Mouse (Mus musculus) lung, postnatal 36 days (tissue): ENCODE data around the gene Chuk.
"Not testable (repeated sequence)": the region's sequence is repeated elsewhere in the genome, so short reads cannot be mapped to it uniquely, and the experiment has no call there.

Experiments
- DNase-seq: peaks from one replicate; pipeline ENCODE4 v3.0.0; 2022; ENCODE audit warnings: mixed read lengths

Gene Chuk

DNA sequence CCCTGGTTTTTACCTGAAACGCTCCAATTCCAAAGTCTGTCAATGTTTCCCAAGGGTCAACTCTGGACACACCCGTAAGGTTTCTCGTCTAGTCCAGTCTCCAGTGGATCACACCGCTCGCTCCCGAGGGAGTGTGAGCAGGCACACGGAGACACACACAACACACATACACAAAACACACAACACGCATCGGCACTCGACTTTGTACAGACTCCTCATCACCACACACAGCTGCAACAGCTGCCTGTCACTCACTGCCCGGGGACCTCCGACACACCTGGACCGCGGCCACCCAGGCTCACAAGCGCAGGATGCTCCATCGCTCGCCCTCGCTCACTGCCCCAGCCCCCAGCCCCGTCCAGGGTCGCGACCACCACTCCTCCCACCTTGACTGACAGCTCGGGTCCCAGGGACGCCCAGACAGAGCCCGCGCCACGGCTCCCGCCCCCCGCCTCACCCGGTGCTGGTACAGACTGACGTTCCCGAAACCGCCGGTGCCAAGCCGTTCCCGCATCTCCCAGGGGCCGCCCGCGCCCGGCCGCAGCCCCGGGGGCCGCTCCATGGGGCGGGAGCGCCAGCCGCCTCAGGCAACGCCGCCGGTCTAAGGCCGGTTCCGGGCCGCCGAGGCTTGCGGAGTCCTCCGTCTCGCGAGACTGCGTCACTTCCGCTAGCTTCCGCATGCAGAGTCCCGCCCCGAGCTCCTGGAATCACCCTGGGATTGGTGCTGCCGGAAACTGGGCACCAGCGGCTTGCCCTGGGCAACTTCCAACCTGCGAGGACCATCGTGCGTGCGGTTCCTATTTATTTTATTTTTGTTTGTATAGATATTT is at the start of gene Chuk:
Chuk (minus strand) TSS at position 650 of the 830 bp plus-strand sequence.
- peak; percentile 99 for DNase-seq

DNA sequence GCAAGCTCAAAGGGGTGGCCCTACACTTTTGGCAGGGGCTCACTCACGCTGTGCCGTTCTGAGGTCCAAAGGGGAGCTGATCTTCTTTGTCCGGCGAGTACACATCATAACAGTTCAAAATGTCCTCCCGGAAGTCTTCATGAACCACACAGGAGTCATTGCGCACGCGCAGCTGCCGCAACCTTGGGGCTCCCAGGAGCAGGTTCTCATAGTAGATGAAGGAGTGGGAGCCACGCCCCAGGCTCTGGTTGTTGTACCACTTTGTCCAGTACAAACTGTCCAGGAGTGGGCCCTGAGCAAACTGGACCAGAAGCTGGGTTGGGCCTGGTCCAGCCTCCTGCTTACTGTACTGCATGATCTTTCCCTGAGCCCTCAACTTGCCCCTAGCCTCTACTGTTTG is 49.7 kb upstream of the Chuk start:
- no peak for DNase-seq

DNA sequence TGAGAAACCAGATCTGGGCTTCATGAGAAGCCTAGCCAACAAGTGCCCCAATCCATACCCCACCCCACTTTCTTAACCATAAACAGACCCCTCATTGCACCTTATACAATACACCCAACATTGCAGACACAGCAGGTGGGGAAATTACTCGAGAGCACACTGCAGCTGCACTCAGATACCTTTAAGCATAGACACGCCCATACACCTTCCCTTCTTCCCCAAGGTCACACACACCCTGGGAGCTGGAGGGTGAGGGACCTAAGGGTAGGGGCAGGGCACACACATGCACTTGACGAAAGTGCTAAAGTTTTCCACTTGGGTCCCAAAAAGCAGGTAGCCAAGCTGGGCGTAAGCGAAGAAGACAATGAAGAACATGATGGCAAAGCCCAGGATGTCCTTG is 46.5 kb upstream of the Chuk start:
- DNase-seq: no peak

DNA sequence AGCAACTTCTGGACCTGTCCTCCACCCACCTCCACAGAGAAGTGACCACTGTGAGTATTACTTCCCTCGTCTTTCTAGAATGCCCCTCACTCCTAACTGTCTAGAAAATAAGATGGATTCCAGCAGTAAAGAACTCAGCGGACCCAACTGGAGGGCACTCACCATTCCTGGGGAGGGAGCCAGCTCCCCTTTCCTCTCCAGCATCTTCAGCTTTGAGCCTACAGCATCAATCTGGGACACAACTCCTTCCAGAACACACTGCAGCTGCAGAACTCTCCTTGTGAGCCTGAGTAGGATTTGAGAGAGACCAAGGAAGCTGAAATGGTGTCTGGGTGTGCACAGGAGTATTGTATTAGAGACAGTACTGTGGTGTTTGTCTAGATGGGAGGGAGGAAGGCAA is 41.7 kb upstream of the Chuk start:
- DNase-seq: no peak

DNA sequence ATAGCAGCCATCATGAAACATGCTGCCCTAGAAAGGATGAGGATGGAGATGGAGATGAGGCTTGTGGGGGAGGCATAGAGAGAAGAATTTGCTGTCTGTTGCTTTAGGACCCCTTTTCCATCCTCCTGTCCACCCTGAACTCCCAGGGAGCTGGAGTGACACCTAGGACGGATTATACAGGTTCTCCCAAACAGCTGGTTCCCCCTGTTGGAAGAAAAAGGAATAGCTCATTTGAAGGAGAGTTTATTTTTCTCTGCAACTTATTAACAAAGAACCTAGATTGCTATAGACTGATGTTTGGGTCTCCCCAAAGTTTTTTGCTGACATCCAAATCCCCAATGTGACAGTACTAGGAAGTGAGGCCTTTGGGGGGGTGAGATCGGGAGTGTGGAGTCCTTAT is 41.1 kb upstream of the Chuk start:
- no peak for DNase-seq

DNA sequence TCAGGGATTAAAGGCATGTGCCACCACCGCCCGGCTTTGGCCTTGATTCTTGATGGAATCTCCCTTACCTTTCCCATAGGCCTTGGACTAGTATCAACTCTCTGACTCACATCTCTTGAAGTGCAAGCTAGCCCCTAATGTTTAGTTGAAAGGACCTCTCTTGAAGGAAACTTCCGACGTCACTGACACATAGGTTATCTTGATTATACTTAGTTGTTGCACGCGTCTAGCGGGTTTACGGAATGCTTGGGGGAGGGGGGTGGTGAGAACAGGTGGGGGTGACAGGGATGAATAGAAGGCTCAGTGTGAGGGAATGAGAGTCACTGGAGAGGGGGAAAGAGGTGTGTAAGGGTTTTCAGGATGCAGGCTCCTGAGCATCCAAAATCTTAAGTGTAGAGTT is 39.7 kb upstream of the Chuk start:
- no peak for DNase-seq

DNA sequence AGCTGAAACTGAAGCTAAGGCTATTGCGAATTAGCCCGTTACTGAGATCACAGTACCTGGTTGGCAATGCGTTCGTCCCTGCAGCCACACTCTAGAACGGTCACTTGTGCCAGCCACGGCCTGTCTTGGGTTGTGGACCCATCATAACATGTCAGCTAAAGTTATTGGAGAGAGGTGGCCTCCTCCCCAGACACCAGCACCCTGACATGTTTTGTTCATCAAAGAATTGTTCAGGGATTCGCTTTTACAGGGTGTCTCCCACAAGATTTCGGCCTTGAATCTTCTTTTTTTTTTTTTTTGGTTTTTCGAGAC is 39.2 kb upstream of the Chuk start:
- no peak for DNase-seq

DNA sequence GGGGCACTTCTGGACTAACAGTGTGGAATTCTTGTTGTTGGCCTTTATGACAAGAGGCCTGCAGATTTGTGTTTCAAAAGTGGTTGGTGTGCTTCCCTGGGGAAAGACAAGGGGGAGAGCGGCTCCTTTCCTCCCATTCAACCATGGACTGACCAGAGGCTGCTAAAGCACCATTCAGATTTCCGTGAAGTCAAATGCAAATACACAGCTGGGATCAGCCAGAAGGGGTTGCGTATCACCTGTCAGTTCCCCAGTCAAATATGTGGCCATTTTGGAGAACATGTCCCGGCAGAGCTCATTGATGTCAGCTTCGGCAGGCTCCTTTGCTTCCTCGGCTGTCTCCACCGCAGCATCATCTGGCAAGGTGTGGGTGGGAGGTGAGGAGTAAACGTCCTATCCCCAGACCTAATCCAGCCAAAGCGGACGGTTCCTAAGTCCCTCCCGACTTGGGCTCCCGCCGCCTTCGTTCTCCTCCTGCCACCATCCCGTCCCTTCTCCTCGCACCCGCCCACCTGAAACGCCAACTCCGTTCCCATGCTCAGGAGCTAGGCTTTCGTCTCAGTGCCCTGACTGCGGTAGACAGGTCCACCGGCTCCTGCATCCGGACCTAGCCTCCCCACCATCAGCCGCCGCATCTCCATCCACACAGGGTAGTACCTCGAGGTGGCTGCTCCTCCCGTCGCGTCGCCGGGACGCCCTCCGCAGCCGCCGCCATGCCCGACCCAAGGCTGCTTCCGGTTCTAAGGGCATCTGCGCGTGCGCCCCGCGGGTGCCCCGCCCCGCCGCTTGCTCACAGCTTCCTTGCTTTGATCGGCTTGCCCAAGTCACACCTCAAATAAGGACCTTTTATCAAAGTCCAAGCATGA is 38.7 kb upstream of the Chuk start, which contains the start of gene Bloc1s2:
Bloc1s2 (minus strand) TSS at position 745 of the 866 bp plus-strand sequence.
- peak; percentile 94 for DNase-seq

DNA sequence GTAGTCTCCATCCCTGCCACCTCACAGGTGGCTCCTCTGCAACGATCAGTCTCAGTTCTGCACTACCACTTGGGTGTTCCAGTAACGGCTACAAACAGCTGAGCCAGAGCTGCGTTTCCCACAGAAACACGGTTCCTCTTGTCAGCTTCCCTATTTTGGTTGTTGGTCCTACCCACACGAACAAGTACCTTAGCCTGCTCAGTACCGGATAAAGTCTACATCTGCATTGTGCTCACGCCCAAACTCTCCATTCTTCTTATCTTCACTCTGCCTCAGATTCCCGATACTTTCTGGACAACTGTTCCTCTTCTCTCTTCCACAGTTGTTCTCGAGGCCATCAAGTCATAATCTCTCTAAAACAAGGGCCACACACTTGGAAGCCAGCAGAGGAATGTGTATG is 37.1 kb upstream of the Chuk start:
- peak; percentile 48 for DNase-seq

DNA sequence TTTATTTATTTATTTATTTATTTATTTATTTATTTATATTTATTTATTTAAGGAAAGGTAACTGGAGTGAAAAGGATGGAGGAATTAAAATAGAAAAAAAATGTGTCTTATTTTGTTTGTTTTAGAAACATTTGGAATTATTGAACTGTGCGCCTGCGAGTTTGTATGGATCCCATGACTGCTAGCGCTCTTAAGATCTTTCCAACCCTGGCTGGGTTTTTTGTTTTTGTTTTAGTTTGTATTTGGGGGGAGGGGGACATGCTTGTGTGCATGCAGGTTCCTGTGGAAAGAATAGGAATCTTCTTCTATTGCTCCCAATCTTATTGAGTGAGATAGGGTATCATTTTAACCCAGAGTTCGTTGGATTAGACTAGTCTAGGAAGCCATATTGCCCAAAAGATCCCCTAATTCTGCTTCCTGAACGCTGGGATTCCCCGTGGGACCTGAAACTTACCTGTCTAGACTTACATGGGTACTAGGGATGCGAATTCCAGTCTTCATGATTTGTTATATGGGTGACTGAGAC is 28.7 kb upstream of the Chuk start:
- DNase-seq: no peak

DNA sequence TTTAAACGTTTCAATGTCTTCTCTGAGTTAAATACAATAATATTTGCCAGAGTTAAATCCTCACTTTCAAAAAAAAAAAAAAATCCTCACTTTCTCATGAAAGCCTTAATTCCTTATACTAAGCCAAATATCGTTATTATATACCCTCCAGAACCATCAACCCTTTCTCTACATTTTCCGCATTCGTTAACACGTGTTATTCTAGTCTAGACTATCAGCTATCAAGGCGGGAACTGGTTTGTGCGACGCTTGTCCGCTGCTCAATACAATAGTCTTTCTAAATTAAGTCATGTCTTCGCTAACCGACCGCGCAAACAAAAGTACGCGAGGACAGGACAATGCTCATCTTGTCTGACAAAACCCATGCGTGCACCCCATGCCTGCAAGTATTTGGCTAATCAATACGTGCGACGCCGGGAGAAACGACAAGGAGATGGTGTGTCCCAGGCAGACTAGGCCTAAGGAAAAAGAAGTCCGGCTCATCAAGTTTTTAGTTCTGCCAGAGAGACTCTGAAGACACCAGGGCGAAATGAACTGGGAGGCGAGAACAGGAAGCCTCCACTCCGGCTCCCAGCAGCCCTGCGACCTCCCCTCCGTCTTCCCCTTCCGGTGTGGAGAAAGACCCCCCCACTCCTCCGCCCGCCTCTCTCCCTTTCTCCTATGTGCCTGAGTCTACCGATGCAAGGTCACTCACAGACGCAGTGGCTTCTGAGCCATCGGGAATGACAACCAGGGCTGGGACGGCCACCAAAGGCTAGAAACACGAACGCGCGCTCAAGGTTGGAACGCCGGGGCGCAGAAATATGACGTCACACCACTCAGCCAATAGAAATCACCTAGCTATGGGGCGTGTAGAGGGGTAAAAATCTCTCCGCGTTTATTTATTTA is 28.0 kb upstream of the Chuk start, which contains the start of gene Cwf19l1:
Cwf19l1 (minus strand) TSS at position 805 of the 888 bp plus-strand sequence.
- peak; percentile 93 for DNase-seq

DNA sequence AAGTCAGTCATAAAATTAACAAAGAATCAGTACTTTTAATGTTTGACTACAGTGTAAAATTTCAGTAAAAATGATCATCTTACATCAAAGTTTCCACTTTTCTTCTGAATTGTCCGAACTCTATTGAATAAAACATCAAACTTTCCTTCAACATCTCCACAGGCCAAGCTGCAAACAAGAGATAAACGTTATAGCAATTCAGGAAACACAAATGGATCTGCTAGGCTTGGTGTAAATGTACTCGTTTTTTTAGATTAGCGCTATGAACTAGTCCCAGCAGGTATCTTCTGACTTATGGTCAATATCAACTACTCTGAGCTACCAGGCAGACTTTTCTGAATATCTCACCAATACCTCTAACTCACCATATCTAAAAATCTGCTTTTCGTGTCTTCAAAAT is 25.6 kb upstream of the Chuk start:
- DNase-seq: no peak

DNA sequence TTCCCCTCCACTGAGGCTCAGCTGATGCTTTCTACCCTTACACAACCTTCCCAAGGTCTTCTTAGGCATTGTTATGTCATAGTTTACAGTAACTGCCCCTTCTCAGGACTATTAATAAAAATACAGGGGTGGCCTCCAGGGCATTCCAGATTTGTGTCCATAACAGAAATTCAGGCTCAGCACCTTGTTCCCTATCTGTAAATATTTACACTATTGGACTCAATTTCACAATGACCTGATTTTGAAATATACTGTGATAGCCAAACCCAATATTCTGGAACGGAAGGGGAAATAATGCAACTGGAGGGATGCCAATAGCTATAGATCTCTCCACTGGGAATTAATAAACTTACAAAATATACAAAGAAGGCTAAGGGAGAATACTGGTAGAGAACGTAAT is 21.3 kb upstream of the Chuk start:
- DNase-seq: no peak

DNA sequence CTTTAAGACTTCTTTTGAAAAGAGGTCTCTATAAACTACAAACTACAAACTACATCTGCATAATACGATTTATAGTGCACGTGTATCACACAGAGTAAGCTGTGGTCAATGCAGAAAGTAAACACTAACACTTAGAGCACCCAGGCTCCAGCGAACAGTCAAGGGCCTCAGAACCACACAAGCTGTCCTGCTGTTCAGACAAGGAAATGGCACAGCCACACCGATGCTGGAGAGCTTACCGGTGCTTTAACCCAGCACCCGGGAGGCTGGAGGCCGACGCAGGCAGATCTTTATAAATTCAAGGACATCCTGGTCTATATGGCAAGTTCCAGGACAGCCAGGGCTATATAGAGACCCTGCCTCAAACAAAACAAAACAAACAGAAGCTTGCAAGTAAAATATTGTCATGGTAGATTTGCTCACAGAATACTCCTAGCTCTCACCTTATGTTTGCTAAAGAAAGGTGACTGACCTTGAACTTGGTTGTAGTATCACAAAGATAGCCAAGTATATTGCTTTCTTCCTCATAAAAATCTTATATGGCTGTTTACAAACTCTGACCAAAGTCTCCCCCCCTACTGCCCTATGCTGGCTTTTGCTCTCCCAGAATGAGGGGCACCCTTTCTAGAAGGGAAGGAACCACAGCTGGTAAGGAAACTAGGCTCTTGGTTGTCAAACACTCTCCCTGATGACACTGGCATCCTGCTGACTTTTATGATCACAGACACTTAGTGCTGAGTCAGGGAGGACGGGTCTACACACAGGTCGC is 20.6 kb upstream of the Chuk start:
- no peak for DNase-seq

DNA sequence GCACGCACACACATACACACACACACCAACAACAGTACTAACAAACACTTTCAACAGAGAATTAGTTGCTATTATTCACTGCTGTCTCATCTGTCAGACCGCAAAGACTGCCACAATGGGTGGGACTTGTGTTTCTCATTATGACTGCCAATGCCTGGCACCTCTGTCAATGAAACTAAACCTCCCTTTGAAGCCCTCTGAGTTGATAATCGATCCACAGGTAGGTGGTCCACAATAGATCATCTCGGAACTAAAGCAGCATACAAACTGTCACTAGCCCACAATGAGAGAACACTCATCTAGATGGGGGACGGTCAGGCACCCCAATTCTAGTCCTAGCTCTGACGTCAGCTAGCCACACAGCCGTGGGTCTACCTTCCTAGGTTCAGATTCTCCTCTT is 13.9 kb upstream of the Chuk start:
- no peak for DNase-seq

DNA sequence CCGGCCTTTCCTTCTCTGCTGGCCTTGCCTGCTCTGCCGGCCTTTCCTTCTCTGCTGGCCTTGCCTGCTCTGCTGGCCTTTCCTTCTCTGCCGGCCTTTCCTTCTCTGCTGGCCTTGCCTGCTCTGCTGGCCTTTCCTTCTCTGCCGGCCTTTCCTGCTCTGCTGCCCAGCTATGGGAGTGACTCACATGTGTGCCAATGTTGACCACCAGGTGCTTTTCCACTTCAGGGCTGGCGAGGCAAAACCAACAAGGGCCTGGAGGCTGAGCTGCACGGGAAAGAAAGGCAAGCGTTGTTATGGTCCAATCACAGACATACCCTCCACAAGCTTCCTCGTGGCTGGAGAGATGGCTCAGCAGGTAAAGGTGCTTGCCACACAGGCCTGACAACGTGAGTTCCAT is 13.4 kb upstream of the Chuk start:
- DNase-seq: not testable (repeated sequence)

DNA sequence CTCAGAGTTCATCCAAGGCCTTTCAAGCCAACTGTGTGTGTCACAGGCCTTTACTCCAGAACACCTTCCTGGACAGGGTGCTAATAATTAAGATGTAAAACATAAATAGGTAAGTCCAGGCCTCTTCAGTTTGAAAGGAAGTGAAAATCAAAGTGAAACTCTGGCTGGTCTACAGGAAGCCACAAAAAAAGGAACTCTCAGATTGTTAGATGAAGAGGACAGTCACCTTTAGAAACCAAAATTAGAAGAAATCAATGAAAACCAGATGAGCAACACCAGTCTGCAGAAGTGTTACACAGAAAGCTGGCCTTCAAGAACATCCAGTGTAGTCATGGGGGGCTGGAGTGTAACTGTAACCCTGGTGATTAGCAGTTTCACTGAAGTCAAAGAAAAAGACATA is 10.5 kb upstream of the Chuk start:
- no peak for DNase-seq

DNA sequence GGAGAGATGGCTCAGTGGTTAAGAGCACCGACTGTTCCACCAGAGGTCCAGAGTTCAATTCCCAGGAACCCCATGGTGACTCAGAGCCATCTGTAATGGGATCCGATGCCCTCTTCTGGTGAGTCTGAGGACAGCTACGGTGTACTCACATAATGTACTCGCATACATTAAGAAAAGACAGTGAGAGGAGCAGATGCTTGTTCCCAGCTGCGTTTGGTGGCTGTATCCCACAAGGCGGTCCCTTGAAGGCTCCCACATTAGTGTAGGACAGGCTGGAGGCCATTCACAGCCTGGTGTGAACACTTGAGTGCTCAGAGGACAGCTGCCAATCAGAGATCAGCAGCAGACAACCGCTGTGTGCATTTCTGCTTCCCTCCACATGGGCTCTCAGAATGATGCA is 4.4 kb upstream of the Chuk start:
- no peak for DNase-seq

DNA sequence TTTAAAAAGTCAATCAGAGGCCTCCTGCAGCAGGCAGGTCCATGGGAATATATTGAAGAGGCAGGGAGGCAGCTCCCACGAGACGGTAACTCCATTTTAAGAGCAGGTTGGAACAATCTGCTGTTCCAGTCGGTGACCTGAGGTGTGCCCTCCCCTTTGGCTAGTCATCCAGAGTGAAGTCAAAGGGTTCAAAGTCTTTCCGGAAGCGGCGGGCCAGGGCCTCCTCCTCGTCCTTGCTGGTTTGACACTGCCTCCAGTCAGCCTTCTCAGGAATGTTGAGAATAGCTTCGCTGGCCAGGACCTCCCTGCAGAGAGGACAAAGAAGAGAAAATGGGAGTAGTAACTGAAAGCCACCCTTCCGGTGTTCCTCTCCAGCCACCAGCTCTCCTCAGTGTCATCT is 3.1 kb upstream of the Chuk start:
- DNase-seq: no peak

DNA sequence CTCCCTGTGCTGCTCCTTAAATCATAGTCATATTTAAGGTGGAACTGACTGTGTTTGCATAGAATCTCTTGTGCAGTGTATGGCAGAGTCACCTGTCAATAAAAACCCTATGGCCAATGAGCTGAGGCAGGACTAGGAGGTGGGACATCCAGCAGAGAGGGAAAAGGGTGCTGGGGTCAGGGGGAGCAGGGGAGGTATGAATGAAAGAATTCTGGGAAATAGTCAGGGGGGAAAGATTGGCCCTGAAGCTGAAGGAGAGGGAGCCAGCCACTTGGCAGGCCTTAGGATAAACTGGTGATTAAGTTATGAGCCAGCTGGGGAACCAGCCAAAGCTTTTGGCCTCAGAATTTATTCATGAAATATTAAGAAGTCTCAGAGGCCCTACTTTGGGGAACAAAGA is 1.7 kb upstream of the Chuk start:
- DNase-seq: peak; percentile 49

DNA sequence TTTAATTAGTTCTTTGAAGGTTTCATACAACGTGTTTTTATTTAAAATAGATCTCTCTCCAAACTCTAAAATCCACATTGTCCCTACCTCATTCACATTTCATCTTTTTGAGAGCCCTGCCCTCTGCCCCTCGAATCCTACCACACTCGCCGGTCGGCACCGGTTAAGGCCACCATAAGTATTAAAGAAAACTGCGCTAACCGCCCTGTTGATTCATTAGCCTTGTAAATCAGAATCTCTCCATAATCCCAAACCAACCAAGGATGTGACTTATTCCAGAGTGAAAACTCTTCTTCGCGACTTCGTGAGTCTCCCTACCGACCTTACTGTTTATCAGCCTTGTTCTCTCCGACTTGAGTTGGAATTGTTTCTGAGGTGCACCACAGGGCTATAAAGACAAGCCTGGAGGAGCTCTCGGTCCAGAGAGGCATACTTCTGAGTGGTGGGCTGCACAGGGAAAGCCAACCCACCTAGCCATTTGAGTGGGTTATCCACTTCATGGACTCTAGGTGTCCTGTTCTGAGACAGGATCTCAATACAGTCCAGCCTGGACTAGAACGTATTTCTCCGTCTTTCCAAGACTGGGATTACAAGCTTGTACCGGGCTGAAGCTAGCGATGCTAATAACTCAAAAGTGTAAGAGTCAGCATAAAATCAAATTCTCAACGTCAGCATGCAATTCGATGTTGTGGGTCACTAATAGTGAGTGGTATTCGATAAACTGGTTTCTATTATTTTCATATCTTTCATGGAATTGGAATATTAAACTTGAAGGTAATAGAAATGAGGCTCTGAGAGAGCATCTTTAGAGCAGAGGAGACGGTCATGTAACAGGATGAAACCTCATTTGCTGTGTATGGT is 611 bp upstream of the Chuk start:
- no peak for DNase-seq
